Mouse (Mus musculus) forebrain, embryonic 10.5 days (tissue): ENCODE results near the gene Adamts3. TPM values are rescaled to one million over a fixed set of nuclear protein-coding genes. Genes with fewer than 3 reads are reported as not detected.

Experiments
- DNase-seq: peaks from one replicate; pipeline ENCODE4 v3.0.0-alpha.2; 2017; ENCODE audit warnings: low spot score; ENCODE audit errors: extremely low spot score
- H3K27ac ChIP-seq: fragments of 300-500 bp; sonication (generic); 2 replicates; pipeline ENCODE4 v1.5.1; 2016; ENCODE audit warnings: mild to moderate bottlenecking
- H3K27me3 ChIP-seq: fragments of 300-500 bp; sonication (generic); 2 replicates; pipeline ENCODE4 v1.6.1; 2016; ENCODE audit warnings: mild to moderate bottlenecking; ENCODE audit not compliant: poor library complexity, severe bottlenecking
- H3K36me3 ChIP-seq: fragments of 300-500 bp; sonication (generic); replicated peaks from 2 replicates; pipeline ENCODE4 v1.6.1; 2016; ENCODE audit warnings: mild to moderate bottlenecking, moderate library complexity
- H3K4me1 ChIP-seq: fragments of 300-500 bp; sonication (generic); 2 replicates; pipeline ENCODE4 v1.6.1; 2016
- H3K4me3 ChIP-seq: fragments of 300-500 bp; sonication (generic); 2 replicates; pipeline ENCODE4 v1.5.1; 2016; ENCODE audit warnings: mild to moderate bottlenecking, moderate library complexity
- H3K9me3 ChIP-seq: fragments of 300-500 bp; sonication (generic); 2 replicates; pipeline ENCODE4 v1.6.1; 2016; ENCODE audit warnings: mild to moderate bottlenecking, moderate library complexity
- WGBS: fragments of 180-500 bp; shearing (Covaris S2); methylation state at CpG from one replicate; pipeline ENCODE4 v1.1.7; 2016; 5-methylcytosine and 5-hydroxymethylcytosine counted together
- polyA plus RNA-seq: library from polyadenylated mRNA; unstranded; fragments of >200 nt; fragmentation: Nextera tagmentation; extraction: Ambion mirVana; gene quantifications from 2 replicates; pipeline ENCODE4 v1.2.1, GENCODE M21; 2016

Gene Adamts3
- polyA plus RNA-seq, 1 experiment from 2014 or later, result 8.8 TPM

DNA sequence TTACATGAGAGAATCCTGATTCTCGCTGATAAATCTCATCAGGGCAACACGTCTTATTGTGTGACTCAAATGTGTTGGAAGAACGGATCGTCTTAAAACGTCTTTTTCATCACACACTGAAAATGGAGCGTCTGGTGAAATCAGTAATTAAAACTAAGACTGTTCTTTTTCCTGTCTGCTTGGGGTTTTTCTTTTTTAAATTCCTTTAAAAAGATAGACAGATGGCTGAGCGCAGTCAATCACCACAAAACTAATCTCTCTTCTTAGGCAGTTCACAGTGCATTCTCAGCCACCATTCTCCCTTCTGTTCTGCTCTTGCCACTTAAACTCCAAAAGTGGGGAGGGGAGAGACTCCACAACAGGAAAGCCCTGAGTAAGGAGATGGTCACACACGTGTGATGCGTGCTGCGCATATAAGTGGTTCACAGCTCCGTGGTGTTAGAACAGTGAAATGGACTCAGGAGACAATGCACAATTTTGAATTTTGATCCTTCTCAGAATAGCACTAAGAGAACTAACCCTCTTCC is 4.2 kb downstream of the Adamts3 start:
- peaks cover 2% of the 10 kb centered on the region for H3K27me3 ChIP-seq
- H3K9me3 ChIP-seq, result peaks cover 7% of the 10 kb centered on the region
- peaks cover 10% of the 10 kb centered on the region for H3K36me3 ChIP-seq
- no peak overlapping the region for H3K4me3 ChIP-seq
- H3K4me1 ChIP-seq, result peaks cover 40% of the 10 kb centered on the region
- H3K27ac ChIP-seq, result no peak overlapping the region
- WGBS, result 69% methylated on average over 11 of the region's 11 CpGs
- DNase-seq, result no peak

DNA sequence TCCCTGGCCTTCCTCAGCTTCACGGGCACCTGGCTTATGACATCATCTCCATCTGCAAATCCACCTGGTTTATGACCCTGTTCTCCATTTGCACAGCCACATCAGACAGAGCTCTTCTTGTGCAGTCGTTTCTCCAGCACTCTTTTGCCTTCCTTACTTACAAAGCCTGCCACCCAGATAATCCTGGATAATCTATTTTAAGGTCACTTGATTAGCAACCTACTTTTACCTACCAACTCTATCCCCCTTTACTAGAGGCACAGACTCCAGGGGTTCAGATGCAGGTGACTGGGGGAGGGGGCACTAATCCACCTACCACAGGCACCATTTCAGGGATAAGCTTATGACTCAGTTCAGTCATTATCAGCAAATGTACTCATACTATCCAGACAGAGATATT is 10.5 kb downstream of the Adamts3 start:
- 43% methylated on average over 2 of the region's 2 CpGs for WGBS
- Histone ChIP-seq H3K4me1 (peaks cover 3% of the 10 kb centered on the region; the same call in 1 of the 2 replicates), H3K27me3 (no peaks in the 10 kb centered on the region), H3K27ac (no peak overlapping the region), H3K4me3 (no peak overlapping the region), H3K9me3 (no peaks in the 10 kb centered on the region), H3K36me3 (no peaks in the 10 kb centered on the region)
- DNase-seq, result no peak

DNA sequence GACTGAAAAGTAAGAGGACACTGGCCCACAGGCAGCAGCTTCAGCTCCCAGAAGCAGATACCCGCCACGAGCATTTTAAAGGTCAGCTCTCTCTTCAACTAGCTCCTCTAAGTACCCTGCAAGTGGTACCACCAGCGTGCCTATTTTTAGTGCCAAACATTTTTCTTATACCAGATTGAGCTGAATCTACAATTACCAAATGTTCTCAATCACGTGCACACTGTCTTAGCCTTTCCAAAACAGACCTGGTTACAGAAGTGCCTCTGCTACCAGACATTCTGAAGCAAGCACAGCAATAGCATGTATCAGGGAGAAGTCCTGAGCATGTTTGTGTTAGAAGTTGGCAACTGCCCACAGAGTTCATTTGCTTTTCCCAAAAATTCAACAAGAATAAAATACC is 23.5 kb downstream of the Adamts3 start:
- Histone ChIP-seq H3K27ac (no peak overlapping the region), H3K4me1 (peaks cover 6% of the 10 kb centered on the region; the same call in 1 of the 2 replicates), H3K4me3 (no peak overlapping the region), H3K36me3 (peaks cover 32% of the 10 kb centered on the region), H3K27me3 (no peaks in the 10 kb centered on the region), H3K9me3 (no peaks in the 10 kb centered on the region)
- 84% methylated on average over 4 of the region's 4 CpGs for WGBS
- no peak for DNase-seq

DNA sequence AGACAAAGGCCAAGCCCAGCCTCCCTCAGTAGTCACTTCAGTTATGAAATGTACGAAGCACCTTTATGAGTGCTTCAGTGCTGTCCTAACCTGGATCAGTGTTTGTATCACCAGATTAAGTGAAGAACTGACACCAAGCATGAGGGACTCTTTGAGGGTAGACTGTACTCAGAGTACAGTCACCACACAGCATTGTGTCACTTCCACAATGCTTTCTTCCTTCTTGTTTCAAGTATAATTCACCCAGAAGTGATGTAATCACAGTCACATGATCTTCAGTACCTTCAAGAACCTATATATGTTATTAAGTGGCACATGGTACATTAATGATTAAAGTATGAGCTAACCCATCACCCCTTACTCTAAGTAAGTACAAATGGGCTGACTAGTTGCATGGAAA is 24.3 kb downstream of the Adamts3 start:
- H3K27ac ChIP-seq, result no peak overlapping the region
- WGBS, result 92% methylated on average over 1 of the region's 1 CpGs
- no peak overlapping the region for H3K4me3 ChIP-seq
- DNase-seq, result no peak
- H3K36me3 ChIP-seq, result peaks cover 32% of the 10 kb centered on the region
- H3K27me3 ChIP-seq, result no peaks in the 10 kb centered on the region
- H3K4me1 ChIP-seq, result peaks cover 6% of the 10 kb centered on the region; the same call in 1 of the 2 replicates
- H3K9me3 ChIP-seq, result no peaks in the 10 kb centered on the region

DNA sequence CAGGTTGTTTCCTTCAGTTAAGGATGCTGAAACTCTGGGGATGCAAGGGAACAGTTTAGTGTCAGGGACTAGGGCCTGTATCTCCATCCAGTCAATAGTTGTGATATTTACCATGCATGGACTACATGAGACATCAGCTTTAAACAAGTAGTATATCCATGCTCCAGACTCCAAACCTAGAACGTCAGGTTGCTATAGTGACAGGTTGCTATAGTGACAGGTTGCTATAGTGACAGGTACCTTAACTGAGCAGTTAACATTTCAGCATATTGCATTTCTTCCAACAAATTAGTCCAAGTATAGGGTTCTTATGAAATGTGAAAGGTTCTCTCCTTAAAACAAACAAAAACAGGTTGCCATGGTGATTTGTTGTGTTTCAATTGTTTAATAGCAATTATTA is 36.6 kb downstream of the Adamts3 start:
- Histone ChIP-seq H3K4me1 (0 out of 2 replicates have a peak, but pooled peaks cover 3% of the 10 kb centered on the region), H3K4me3 (no peak overlapping the region), H3K9me3 (no peaks in the 10 kb centered on the region), H3K36me3 (peaks cover 26% of the 10 kb centered on the region), H3K27me3 (no peaks in the 10 kb centered on the region), H3K27ac (no peak overlapping the region)
- DNase-seq, result no peak
- WGBS, result 77% methylated on average over 1 of the region's 1 CpGs

DNA sequence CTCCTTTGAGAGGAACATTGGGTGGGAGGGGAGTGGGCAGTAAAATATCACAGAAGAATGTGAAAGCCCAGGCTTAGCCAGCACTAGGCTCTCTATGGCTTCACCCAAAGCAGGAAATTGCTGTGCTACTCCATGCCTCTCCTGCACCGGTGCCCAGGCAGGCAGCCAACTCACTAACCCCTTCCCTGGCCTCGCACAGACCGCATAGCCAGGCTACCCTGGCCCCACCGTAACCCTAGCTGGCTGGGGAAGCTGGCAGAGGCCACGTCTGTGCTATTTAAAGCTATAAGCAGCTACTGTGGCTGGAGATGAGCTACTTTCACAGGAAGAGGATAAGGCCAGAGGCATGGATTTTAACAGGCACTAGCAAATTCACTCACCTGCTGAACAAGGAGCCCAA is 38.8 kb downstream of the Adamts3 start:
- no peak for DNase-seq

DNA sequence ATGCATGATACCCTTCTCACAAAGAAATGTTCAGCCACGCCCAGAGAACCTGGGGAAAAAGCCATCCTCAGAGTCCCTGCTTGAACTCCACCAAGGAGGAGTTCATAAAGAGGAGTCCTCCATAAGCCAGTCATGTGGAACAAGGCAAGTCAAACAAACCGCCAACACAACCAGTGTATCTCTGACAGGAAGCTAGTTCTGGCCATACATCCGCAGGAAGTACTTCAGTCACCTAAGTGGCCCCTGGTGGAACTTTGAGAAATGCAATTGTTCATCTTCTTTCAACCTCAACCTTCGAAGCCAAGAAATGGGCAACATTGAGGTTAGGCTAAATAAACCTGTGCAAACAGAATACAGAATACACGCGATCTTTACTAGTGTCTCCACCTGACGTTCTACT is 39.7 kb downstream of the Adamts3 start:
- H3K4me1 ChIP-seq, result 0 out of 2 replicates have a peak, but pooled peaks cover 3% of the 10 kb centered on the region
- no peak overlapping the region for H3K27ac ChIP-seq
- no peaks in the 10 kb centered on the region for H3K27me3 ChIP-seq
- H3K4me3 ChIP-seq, result no peak overlapping the region
- 91% methylated on average over 7 of the region's 7 CpGs for WGBS
- no peaks in the 10 kb centered on the region for H3K9me3 ChIP-seq
- H3K36me3 ChIP-seq, result peaks cover 9% of the 10 kb centered on the region
- DNase-seq, result no peak

More for the DNA sequence above, 38.8 kb downstream of the Adamts3 start:
- peaks cover 13% of the 10 kb centered on the region for H3K36me3 ChIP-seq
- H3K4me3 ChIP-seq, result no peak overlapping the region
- 0 out of 2 replicates have a peak, but pooled peaks cover 3% of the 10 kb centered on the region for H3K4me1 ChIP-seq
- 0 out of 2 replicates have a peak overlapping the region, but pooled peaks have one; percentile 51 for H3K27ac ChIP-seq
- 62% methylated on average over 5 of the region's 5 CpGs for WGBS
- no peaks in the 10 kb centered on the region for H3K27me3 ChIP-seq
- H3K9me3 ChIP-seq, result no peaks in the 10 kb centered on the region

DNA sequence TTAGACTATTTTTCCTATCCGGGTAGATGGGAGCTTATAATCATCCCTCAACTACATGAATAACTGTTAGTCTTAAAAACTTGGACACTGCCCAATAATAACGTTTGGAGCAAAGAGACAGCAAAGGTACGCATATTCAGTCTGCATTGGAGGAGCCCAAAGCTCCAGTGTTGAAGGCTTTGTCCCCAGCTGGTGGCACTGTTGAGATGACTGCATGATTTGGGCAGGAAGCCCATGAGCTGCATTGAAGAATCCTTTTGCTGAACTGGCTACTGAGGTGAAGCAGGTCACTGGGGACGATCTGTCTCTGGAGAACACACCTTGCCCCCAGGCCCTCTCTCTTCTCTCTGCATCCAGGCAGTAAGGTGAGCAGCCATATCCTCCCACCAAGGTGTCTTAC is 43.5 kb downstream of the Adamts3 start:
- Histone ChIP-seq H3K27me3 (no peaks in the 10 kb centered on the region), H3K36me3 (peaks cover 5% of the 10 kb centered on the region), H3K4me1 (0 out of 2 replicates have a peak, but pooled peaks cover 3% of the 10 kb centered on the region), H3K4me3 (no peak overlapping the region), H3K9me3 (no peaks in the 10 kb centered on the region), H3K27ac (no peak overlapping the region)
- WGBS, result 90% methylated on average over 4 of the region's 4 CpGs
- no peak for DNase-seq

DNA sequence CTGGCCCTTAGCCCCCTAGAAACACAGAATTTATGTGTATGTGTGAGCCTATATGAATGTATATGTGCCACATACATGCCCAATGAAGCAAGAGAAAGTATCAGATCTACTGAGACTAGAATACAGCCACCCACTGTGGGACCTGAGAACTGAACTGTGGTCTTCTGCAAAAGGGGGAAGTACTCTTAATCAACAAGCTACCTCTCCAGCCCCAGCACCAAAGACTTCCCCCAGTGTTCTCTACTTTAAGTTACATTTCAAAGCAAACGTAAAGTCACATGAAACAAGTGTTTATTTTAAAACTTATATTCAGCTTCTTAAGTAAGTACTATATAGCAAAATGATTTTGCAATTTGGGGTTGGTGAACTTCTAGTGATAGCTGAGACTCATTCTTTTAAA is 62.0 kb downstream of the Adamts3 start:
- H3K36me3 ChIP-seq, result 0 out of 2 replicates have a peak, but pooled peaks cover 3% of the 10 kb centered on the region
- H3K4me3 ChIP-seq, result no peak overlapping the region
- no peaks in the 10 kb centered on the region for H3K9me3 ChIP-seq
- DNase-seq, result no peak
- WGBS, result 95% methylated on average over 1 of the region's 1 CpGs
- H3K4me1 ChIP-seq, result no peaks in the 10 kb centered on the region
- H3K27me3 ChIP-seq, result no peaks in the 10 kb centered on the region
- no peak overlapping the region for H3K27ac ChIP-seq

DNA sequence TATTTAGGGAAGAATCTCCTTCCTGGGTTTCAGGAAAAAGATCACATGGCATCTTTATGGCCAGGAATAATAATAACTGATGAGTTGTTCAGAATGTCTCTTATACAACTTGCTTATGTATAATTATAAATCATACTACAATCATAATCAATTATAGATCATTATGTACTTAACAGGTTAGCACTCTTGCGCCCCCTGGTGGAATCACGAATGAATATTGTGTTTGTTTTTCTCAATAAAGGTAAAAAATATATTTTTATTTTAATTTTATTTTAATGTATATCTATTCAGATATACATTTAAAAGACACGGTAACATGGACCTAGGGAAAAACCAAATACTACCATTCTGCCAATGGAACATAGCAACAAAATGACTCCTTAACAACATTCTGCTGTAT is 63.6 kb downstream of the Adamts3 start:
- H3K27ac ChIP-seq, result no peak overlapping the region
- no peak overlapping the region for H3K4me3 ChIP-seq
- DNase-seq, result no peak
- H3K27me3 ChIP-seq, result no peaks in the 10 kb centered on the region
- WGBS, result 22% methylated on average over 3 of the region's 3 CpGs
- no peaks in the 10 kb centered on the region for H3K4me1 ChIP-seq
- no peaks in the 10 kb centered on the region for H3K9me3 ChIP-seq
- 0 out of 2 replicates have a peak, but pooled peaks cover 3% of the 10 kb centered on the region for H3K36me3 ChIP-seq

DNA sequence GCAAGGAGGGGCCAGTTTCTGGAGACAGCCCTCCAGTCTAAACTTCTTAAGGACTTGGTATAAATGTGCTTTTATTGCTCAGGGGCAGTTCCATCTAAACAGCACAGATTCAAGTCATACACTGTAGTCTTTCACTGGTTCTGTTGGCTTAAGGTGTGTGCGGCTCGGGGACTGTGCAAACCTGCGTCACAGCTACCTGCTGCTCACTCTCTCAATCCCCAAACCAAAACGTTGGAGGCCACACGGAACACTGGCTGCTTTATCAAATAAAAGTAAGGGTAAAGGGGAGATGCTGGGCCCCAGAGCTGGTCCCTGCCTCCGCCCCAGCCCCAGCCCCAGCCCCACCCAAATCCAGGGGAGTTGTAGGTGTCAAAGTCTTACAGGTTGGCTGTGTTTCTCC is 66.5 kb downstream of the Adamts3 start:
- Histone ChIP-seq H3K36me3 (no peaks in the 10 kb centered on the region), H3K9me3 (no peaks in the 10 kb centered on the region), H3K27me3 (no peaks in the 10 kb centered on the region), H3K4me3 (no peak overlapping the region), H3K4me1 (no peaks in the 10 kb centered on the region), H3K27ac (peak overlapping the region; percentile 53; the same call in 1 of the 2 replicates)
- DNase-seq, result no peak
- 81% methylated on average over 6 of the region's 6 CpGs for WGBS

DNA sequence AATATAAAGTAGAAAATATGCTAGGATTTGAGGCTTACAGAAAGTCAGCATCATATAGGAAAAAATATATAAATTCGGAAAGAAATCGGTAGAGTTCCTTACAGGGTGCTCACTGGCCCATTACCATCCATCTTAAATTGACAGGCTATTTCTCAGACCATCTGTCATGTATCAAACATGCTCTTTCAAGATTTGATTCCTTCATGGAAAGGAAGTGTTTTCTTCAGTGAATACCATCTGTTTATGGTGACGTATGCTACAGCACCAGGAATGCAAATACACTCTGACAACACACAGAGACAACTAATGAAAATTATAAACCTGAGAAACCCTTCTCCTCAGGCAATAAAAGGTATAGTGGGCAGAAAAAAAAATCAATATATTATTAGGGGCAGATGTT is 68.6 kb downstream of the Adamts3 start:
- Histone ChIP-seq H3K27me3 (no peaks in the 10 kb centered on the region), H3K36me3 (no peaks in the 10 kb centered on the region), H3K4me1 (no peaks in the 10 kb centered on the region), H3K9me3 (no peaks in the 10 kb centered on the region), H3K27ac (no peak overlapping the region), H3K4me3 (no peak overlapping the region)
- DNase-seq, result no peak
- WGBS, result 97% methylated on average over 3 of the region's 3 CpGs

DNA sequence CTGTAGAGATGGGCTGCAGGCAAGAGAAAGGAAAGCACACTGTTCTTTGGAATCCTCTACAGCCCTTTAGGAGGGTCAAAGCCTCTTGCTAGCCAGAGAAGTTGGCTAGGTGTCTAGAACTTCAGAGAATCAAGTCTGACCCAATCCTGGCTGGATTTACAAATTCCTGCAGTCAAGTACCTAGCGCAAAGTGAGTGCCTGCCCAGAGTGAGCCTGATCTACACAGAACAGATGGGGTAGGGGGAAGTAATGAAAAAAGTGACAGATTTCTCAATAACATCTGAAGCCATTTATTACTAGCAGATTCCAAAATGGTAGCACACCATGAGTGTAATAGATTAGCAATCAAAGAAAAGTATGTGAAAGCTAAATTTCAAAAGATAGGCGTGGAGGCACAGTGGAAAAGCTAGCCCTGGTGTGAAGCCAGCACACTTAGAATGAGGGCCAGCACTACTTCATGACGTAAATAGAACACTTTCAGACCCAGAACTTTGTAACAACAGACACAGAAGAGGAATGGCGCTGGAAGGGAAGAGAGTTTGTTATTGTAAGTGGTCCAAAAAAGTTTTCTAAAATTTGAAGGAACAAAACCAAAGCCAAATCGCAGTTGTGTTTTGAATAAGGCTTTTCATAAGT is 82.8 kb downstream of the Adamts3 start:
- DNase-seq, result no peak
- peaks cover 3% of the 10 kb centered on the region; the same call in 1 of the 2 replicates for H3K36me3 ChIP-seq
- no peaks in the 10 kb centered on the region for H3K27me3 ChIP-seq
- H3K27ac ChIP-seq, result no peak overlapping the region
- WGBS, result 92% methylated on average over 5 of the region's 5 CpGs
- no peaks in the 10 kb centered on the region for H3K4me1 ChIP-seq
- no peak overlapping the region for H3K4me3 ChIP-seq
- H3K9me3 ChIP-seq, result peaks cover 10% of the 10 kb centered on the region; the same call in 1 of the 2 replicates
